Mouse (Mus musculus) adipose tissue, adult 10 weeks (tissue): ENCODE results near the gene March1. TPM values are rescaled to one million over a fixed set of nuclear protein-coding genes. Genes with fewer than 3 reads are reported as not detected.

Experiments
- polyA plus RNA-seq: library from polyadenylated mRNA; stranded (reverse); fragments of 350-450 nt; fragmentation: Illumina TruSeq; extraction: RNeasy Lipid Tissue Mini Kit (QIAGEN cat#74804); gene quantifications from one replicate; pipeline ENCODE4 v1.2.3, GENCODE M21; 2014; ENCODE audit warnings: low read depth, low replicate concordance

Gene March1
- 3.5 TPM for polyA plus RNA-seq

DNA sequence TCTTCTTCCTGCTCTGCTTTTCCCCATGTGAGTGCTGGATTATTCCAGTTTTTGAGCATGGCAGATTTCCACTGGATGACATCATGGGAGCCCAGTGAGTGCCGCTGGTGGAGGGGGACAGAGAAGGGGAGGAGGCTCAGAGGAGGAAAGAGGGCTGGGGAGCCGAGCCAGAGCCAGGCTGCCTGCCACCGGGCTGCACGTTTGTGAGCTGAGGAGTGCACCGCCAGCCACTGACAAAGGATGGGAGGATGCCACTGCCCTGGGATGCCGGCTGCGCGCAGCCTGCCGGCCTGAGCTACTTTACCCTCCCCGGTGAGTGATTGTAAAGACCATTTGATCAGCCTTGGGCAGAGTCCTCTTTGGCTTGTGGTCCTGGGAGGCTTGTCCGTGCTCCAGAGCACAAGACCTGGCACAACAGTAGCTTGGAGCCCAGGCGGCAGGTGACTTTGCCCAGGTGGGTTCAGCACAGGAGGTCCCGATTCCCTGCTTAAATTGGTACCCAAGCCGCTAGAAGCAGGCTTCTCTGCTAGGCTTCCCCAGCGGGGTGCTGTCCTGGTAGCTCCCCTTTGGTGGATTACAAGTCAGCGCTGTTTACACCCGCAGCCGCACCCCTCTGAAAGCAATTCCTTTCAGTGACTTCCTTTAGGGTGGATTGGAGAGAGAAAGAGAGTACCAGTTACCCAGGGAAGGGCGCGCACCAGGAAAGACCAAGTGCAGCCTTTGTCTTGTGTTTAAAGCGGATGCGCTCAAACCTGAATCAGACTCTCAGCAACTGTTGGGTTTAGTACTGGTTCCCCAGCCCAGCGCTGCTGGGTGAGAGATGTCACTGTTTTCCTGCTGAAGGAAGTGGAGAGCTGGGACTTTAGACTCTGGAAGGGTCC lies at the start of gene March1:
March1 (plus strand) TSS at position 30 of the 881 bp plus-strand sequence.

DNA sequence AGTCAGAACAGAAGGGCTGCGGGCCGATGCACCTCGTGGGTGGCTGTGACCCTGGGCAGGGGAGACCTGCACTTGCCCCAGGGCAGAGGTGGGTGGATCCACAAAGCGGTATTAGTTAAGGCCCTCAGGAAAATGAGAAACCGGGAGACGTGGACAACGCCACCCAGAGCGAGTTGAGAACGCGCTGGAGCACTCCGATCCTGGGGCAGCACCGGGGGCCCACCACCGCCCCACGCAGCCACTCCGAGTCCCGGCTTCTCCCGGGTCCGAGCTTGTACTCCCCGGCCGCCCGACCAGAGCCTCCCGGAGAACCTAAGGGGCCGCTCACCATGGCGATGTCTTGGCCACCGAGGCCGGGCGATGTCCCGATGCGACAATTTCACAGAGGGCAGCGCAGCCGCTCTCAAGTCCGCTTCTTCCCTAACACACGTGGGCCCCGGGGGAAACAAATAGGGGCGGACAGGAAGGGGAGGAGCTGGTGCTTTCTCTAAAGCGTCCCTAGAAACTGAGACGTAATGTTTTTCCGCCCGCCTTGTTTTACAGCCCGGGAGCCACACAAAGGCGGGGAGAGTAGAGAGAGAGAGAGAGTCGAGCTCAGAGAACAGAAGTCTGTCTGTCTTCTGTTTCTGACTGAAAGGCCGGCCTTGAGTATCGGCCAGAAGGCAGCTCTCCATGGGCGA lies 868.5 kb downstream of the March1 start, which contains the start of gene Tma16:
Tma16 (minus strand) TSS at position 447 of the 680 bp plus-strand sequence.

DNA sequence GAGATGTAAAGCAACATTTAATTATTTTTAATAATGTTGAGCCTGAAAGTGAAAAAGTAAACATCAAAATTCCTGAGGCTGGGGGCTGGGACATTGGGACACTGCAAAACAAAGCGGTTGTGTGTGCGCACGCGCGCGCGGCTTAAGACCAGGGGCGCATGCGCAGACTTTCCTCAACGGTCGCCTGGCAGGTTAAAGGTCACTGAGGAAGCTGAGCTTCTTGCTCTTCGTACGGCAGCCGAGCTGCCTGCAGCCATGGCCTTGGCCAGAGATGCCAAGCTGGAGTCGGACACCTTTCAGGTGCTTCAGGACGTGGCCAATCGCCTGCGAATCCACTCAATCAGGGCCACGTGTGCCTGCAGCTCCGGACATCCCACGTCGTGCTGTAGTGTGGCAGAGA lies 893.8 kb downstream of the March1 start, which contains the start of gene Tktl2:
Tktl2 (plus strand) TSS at position 220 of the 400 bp plus-strand sequence.

